Mouse (Mus musculus): ENCODE data around the gene Sirt3. TPM values are rescaled to one million over a fixed set of nuclear protein-coding genes. Genes with fewer than 3 reads are reported as not detected.
A peak's percentile ranks its signal among the peaks of the same experiment; 100 is the strongest.

Gene Sirt3
- polyA plus RNA-seq, 1 experiment from 2014 or later, result 47.2 TPM

DNA sequence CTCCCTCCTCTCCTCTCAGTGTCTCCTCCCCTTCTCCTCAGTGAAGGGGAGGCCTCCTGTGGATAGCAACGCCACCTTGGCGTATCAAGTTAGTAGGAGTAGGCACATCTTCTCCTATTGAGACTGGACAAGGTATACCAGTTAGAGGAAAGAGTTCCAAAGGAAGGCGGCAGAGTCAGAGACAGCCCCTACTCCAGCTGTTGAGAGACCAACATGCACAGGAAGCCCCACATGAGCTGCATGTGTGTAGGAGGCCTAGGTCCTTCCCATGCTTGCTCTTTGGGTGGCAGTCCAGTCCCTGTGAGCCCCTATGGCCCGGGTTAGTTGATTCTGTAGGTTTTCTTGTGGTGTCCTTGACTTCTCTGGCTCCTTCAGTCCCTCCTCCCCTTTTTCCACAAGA is 48.8 kb downstream of the Sirt3 start:
- H3K4me3 ChIP-seq (replicated peaks; ENCODE audit: low read depth, low read length), result no peak overlapping the region
- H3K4me1 ChIP-seq (replicated peaks; ENCODE audit: insufficient read depth, low read length), result no peaks in the 10 kb centered on the region
- WGBS, result 92% methylated on average over 4 of the region's 4 CpGs

GRCm38 (mm10) chr7:140831447-140831846 is 50.7 kb downstream of the Sirt3 start:
- ATAC-seq (replicated peaks; ENCODE audit: low FRiP score, low read depth) (no peak), DNase-seq (ENCODE audit: low spot score) (no peak)
- no peak overlapping the region for H3K4me2 ChIP-seq (ENCODE audit: low read length)
- WGBS, result 60% methylated on average over 6 of the region's 6 CpGs
- H3K4me3 ChIP-seq (replicated peaks; ENCODE audit: low read depth, low read length), result no peak overlapping the region
- no peak overlapping the region for H3K9ac ChIP-seq (ENCODE audit: low read depth, low read length)
- no peaks in the 10 kb centered on the region for H3K36me3 ChIP-seq (ENCODE audit: insufficient read depth, low read length)
- H3K27me3 ChIP-seq (ENCODE audit: insufficient read depth, low read length), result no peaks in the 10 kb centered on the region
- no peak overlapping the region for H3K27ac ChIP-seq
- no peak for TF ChIP-seq CTCF (IDR thresholded peaks at IDR 0.05; ENCODE audit: low read depth)
- H3K4me1 ChIP-seq (replicated peaks; ENCODE audit: insufficient read depth, low read length), result no peaks in the 10 kb centered on the region
- no peaks in the 10 kb centered on the region for H3K9me3 ChIP-seq (replicated peaks; ENCODE audit: low read length)

More for the DNA sequence above, 48.8 kb downstream of the Sirt3 start:
- no peak for ATAC-seq (replicated peaks; ENCODE audit: low FRiP score, low read depth)
- no peaks in the 10 kb centered on the region for H3K9me3 ChIP-seq (replicated peaks; ENCODE audit: low read length)
- no peak overlapping the region for H3K4me2 ChIP-seq (ENCODE audit: low read length)
- H3K36me3 ChIP-seq (ENCODE audit: insufficient read depth, low read length), result no peaks in the 10 kb centered on the region
- no peak for TF ChIP-seq CTCF (IDR thresholded peaks at IDR 0.05; ENCODE audit: low read depth)
- no peak overlapping the region for H3K27ac ChIP-seq
- no peak for DNase-seq (ENCODE audit: low spot score)
- H3K9ac ChIP-seq (ENCODE audit: low read depth, low read length), result no peak overlapping the region
- no peaks in the 10 kb centered on the region for H3K27me3 ChIP-seq (ENCODE audit: insufficient read depth, low read length)

- WGBS, result 33% methylated on average over 8 of the region's 8 CpGs
- Histone ChIP-seq H3K4me3 (replicated peaks; ENCODE audit: low read depth, low read length) (no peak overlapping the region), H3K36me3 (ENCODE audit: insufficient read depth, low read length) (no peaks in the 10 kb centered on the region), H3K27ac (no peak overlapping the region), H3K4me1 (replicated peaks; ENCODE audit: insufficient read depth, low read length) (no peaks in the 10 kb centered on the region), H3K9ac (ENCODE audit: low read depth, low read length) (no peak overlapping the region), H3K27me3 (ENCODE audit: insufficient read depth, low read length) (no peaks in the 10 kb centered on the region), H3K9me3 (replicated peaks; ENCODE audit: low read length) (no peaks in the 10 kb centered on the region), H3K4me2 (ENCODE audit: low read length) (0 out of 2 replicates have a peak overlapping the region, but pooled peaks have one; percentile 7)
- peak; percentile 74 for TF ChIP-seq CTCF (IDR thresholded peaks at IDR 0.05; ENCODE audit: low read depth)
- ATAC-seq (replicated peaks; ENCODE audit: low FRiP score, low read depth) (peak; percentile 75; the same call in 1 of the 2 replicates), DNase-seq (ENCODE audit: low spot score) (peak; percentile 65)
Observed at GRCm38 (mm10) chr7:140828171-140828881, 53.8 kb downstream of the Sirt3 start.

GRCm38 (mm10) chr7:140822731-140823130 is 59.4 kb downstream of the Sirt3 start:
- Histone ChIP-seq H3K4me3 (replicated peaks; ENCODE audit: low read depth, low read length) (no peak overlapping the region), H3K9ac (ENCODE audit: low read depth, low read length) (no peak overlapping the region), H3K36me3 (ENCODE audit: insufficient read depth, low read length) (no peaks in the 10 kb centered on the region), H3K27me3 (ENCODE audit: insufficient read depth, low read length) (no peaks in the 10 kb centered on the region), H3K4me1 (replicated peaks; ENCODE audit: insufficient read depth, low read length) (no peaks in the 10 kb centered on the region), H3K9me3 (replicated peaks; ENCODE audit: low read length) (no peaks in the 10 kb centered on the region), H3K4me2 (ENCODE audit: low read length) (no peak overlapping the region), H3K27ac (no peak overlapping the region)
- ATAC-seq (replicated peaks; ENCODE audit: low FRiP score, low read depth), result no peak
- WGBS, result 92% methylated on average over 4 of the region's 4 CpGs
- DNase-seq (ENCODE audit: low spot score), result no peak
- no peak for TF ChIP-seq CTCF (IDR thresholded peaks at IDR 0.05; ENCODE audit: low read depth)

DNA sequence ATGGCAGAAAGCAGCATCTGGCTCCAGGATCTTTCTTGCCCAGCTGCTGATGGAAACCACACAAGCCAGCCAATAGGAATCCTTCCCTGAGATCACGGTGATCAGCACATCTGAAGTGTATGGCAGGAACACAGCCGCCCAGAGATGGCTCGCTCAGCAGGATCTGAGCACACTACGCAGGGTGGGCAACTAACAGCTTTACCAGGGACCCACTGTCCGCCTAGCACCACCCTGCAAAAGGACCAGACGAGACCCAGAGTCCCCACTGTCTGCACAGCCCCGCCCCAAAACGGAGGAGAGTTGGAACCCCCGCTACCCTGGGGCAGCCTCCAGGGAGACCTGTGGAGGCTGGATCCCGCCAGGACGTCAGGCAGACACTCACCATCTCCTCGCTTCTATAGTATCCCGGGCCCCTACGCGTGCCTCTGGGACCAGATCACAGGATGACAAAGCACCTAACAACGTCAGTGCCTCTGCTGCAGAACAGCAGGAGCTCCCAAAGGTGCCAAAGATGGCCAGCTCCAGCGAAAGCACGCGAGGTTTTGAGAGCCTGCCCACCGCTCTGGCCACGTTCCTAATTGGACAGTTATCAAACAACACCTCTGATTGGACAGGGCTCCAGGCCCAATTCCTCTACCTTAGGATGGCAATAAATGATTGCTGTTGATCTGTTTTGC is 60.3 kb downstream of the Sirt3 start, which contains the start of gene Zfp941:
TSS of gene Zfp941 (minus strand) at position 526 of the 677 bp plus-strand sequence.
- ATAC-seq (replicated peaks; ENCODE audit: low FRiP score, low read depth), result peak; percentile 82
- H3K9me3 ChIP-seq (replicated peaks; ENCODE audit: low read length), result no peaks in the 10 kb centered on the region
- peak within 1 kb of the TSS; percentile 73 for H3K4me2 ChIP-seq (ENCODE audit: low read length)
- under 1% methylated on average over 21 of the region's 21 CpGs for WGBS
- no peak for TF ChIP-seq CTCF (IDR thresholded peaks at IDR 0.05; ENCODE audit: low read depth)
- H3K9ac ChIP-seq (ENCODE audit: low read depth, low read length), result peak within 1 kb of the TSS; percentile 32; the same call in 1 of the 2 replicates
- DNase-seq (ENCODE audit: low spot score), result peak; percentile 57
- no peaks in the 10 kb centered on the region for H3K4me1 ChIP-seq (replicated peaks; ENCODE audit: insufficient read depth, low read length)
- H3K27ac ChIP-seq, result no peak within 1 kb of the TSS
- peak within 1 kb of the TSS; percentile 40 for H3K4me3 ChIP-seq (replicated peaks; ENCODE audit: low read depth, low read length)
- no peaks in the 10 kb centered on the region for H3K27me3 ChIP-seq (ENCODE audit: insufficient read depth, low read length)
- no peaks in the 10 kb centered on the region for H3K36me3 ChIP-seq (ENCODE audit: insufficient read depth, low read length)

DNA sequence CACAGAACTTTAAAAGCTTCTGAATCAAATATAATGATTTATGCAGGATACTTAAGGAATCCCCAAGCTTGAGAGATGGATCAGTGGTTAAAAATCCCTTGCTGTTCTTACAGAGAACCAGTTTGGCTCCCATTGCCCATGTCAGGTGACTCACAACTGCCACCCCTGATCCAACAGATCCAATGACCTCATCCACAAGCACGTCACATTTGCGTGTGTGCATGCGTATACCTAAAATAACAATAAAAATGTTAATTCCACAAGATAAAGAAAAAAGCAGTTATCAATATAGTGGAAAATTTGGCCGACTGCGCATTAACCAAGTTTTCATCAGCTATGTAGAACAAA is 60.8 kb downstream of the Sirt3 start:
- DNase-seq (ENCODE audit: low spot score), result no peak
- Histone ChIP-seq H3K27me3 (ENCODE audit: insufficient read depth, low read length) (no peaks in the 10 kb centered on the region), H3K4me1 (replicated peaks; ENCODE audit: insufficient read depth, low read length) (no peaks in the 10 kb centered on the region), H3K4me2 (ENCODE audit: low read length) (peak overlapping the region; percentile 73), H3K27ac (no peak overlapping the region), H3K9ac (ENCODE audit: low read depth, low read length) (0 out of 2 replicates have a peak overlapping the region, but pooled peaks have one; percentile 32), H3K9me3 (replicated peaks; ENCODE audit: low read length) (no peaks in the 10 kb centered on the region), H3K36me3 (ENCODE audit: insufficient read depth, low read length) (no peaks in the 10 kb centered on the region), H3K4me3 (replicated peaks; ENCODE audit: low read depth, low read length) (peak overlapping the region; percentile 40)
- 54% methylated on average over 5 of the region's 5 CpGs for WGBS
- ATAC-seq (replicated peaks; ENCODE audit: low FRiP score, low read depth), result no peak
- no peak for TF ChIP-seq CTCF (IDR thresholded peaks at IDR 0.05; ENCODE audit: low read depth)

Measured in kidney, postnatal 0 days (tissue).